28 mouse cellular contexts compared by ENCODE assay signal in genomic region chr15:89144965-89145364, GRCm38 (mm10). TPM values are rescaled to one million over a fixed set of nuclear protein-coding genes. Genes with fewer than 3 reads are reported as not detected.
"Had no signal": no experiment of that assay in that cellular context is flagged by ENCODE, and none has a peak within 500 bp of the region (broad histone marks: within the 10 kb centered on the region; RNA-seq: fewer than 3 reads in every experiment).

No protein-coding gene starts in this region.

- H3K9me3 ChIP-seq: heart, embryonic 13.5 days; heart, embryonic 15.5 days; intestine, embryonic 15.5 days; limb, embryonic 10.5 days; limb, embryonic 12.5 days; liver, embryonic 13.5 days; liver, embryonic 15.5 days had no signal

- H3K9ac ChIP-seq: heart, embryonic 13.5 days; heart, embryonic 15.5 days; hindbrain, embryonic 14.5 days; intestine, embryonic 15.5 days; limb, embryonic 12.5 days; liver, embryonic 13.5 days; liver, embryonic 15.5 days had no signal

- H3K27ac ChIP-seq: gastrocnemius, adult 2 months; heart, adult 2 months; heart, embryonic 13.5 days; heart, embryonic 15.5 days; hindbrain, embryonic 14.5 days; intestine, embryonic 15.5 days; layer of hippocampus, adult 2 months; limb, embryonic 12.5 days; liver, embryonic 13.5 days; liver, embryonic 15.5 days had no signal

- H3K4me2 ChIP-seq: heart, embryonic 11.5 days; heart, embryonic 13.5 days; heart, embryonic 15.5 days; intestine, embryonic 15.5 days; limb, embryonic 12.5 days; liver, embryonic 11.5 days; liver, embryonic 13.5 days; liver, embryonic 15.5 days had no signal

- H3K4me3 ChIP-seq: gastrocnemius, adult 2 months; heart, adult 2 months; heart, embryonic 13.5 days; heart, embryonic 15.5 days; intestine, embryonic 15.5 days; layer of hippocampus, adult 2 months; left cerebral cortex, adult 2 months; limb, embryonic 10.5 days; limb, embryonic 12.5 days; liver, embryonic 13.5 days; liver, embryonic 15.5 days had no signal

- DNase-seq: gastrocnemius, adult 2 months; gastrocnemius, postnatal 10 days; gastrocnemius, postnatal 25 days; heart, adult 2 months; heart, postnatal 14 days; heart, postnatal 4 days; kidney, adult 18-20 months; kidney, adult 8-10 months; kidney, postnatal 10 days; kidney, postnatal 25 days; kidney, postnatal 4 days; liver; liver, embryonic 13.5 days had no signal

- H3K36me3 ChIP-seq: heart, embryonic 13.5 days; heart, embryonic 15.5 days; intestine, embryonic 15.5 days; limb, embryonic 12.5 days; liver, embryonic 13.5 days; liver, embryonic 15.5 days had no signal

- ATAC-seq: hindbrain, embryonic 16.5 days; inflammation-experienced regulatory T-cells, adult 6 months; intestine, embryonic 15.5 days; intestine, postnatal 0 days had no signal

RNA-seq across cellular contexts. Expression of gene Mapk11, which starts 4.5 kb away (rescaled TPM):
- total RNA-seq: granulocyte monocyte progenitor cell, adult 5-6 weeks had no signal
